Mouse (Mus musculus) thymus, postnatal 10 days (tissue): ENCODE data around the gene Rbm15b.

Experiments used
- DNase-seq, 2 experiments: peaks; one replicate each; pipeline ENCODE4 v3.0.0; 2021; ENCODE audit warnings: low spot score in 2 of 2

Rbm15b gene

GRCm38 (mm10) chr9:106884996-106885900, 2.0 kb downstream of the Rbm15b start:
- DNase-seq, result peak in 1 of 2 experiments; percentile 22

GRCm38 (mm10) chr9:106884306-106884705, 2.9 kb downstream of the Rbm15b start:
- peak in 1 of 2 experiments; percentile 15 for DNase-seq

GRCm38 (mm10) chr9:106883085-106883484, 4.1 kb downstream of the Rbm15b start:
- DNase-seq, result no peak

- no peak for DNase-seq
These were observed 5.1 kb downstream of the Rbm15b start for GRCm38 (mm10) chr9:106882176-106882575.

GRCm38 (mm10) chr9:106881071-106881755, 6.0 kb downstream of the Rbm15b start:
- no peak for DNase-seq

- DNase-seq, result no peak
These were observed 7.8 kb downstream of the Rbm15b start for GRCm38 (mm10) chr9:106879471-106879870.

GRCm38 (mm10) chr9:106876666-106877065, 10.6 kb downstream of the Rbm15b start:
- DNase-seq, result no peak

- DNase-seq, result no peak
These were observed 13.0 kb downstream of the Rbm15b start for GRCm38 (mm10) chr9:106874216-106874615.

- no peak for DNase-seq
These were observed 29.2 kb downstream of the Rbm15b start for GRCm38 (mm10) chr9:106858036-106858435.

- no peak for DNase-seq
These were observed 30.6 kb downstream of the Rbm15b start for GRCm38 (mm10) chr9:106856664-106857063.

GRCm38 (mm10) chr9:106842800-106843199, 44.4 kb downstream of the Rbm15b start:
- DNase-seq, result no peak

- DNase-seq, result no peak
These were observed 46.7 kb downstream of the Rbm15b start for GRCm38 (mm10) chr9:106840569-106840968.
